In genomic region chr3:58058134-58058533, GRCm38 (mm10) we compare ENCODE assay signal across 16 mouse cellular contexts.
DNase-seq lines count a peak whose midpoint lies in the region; ATAC-seq and TF ChIP-seq lines count a peak whose summit lies in the region.
"Had no signal": no experiment of that assay in that cellular context is flagged by ENCODE, and none has a peak within 500 bp of the region (broad histone marks: within the 10 kb centered on the region; RNA-seq: fewer than 3 reads in every experiment).

No protein-coding gene starts in this region.

- H3K27ac ChIP-seq in hindbrain, embryonic 15.5 days (replicated peaks): no peak overlapping the region
- no peak overlapping the region for H3K27ac ChIP-seq in kidney, adult 2 months (ENCODE audit: insufficient read depth, low read depth, low read length)
- H3K27ac ChIP-seq in kidney, embryonic 16.5 days (ENCODE audit: low read length): no peak overlapping the region
- H3K27ac ChIP-seq: limb, embryonic 13.5 days; macrophage had no signal

- TF ChIP-seq POLR2A in brain, embryonic 14.5 days (IDR thresholded peaks at IDR 0.05; ENCODE audit: borderline replicate concordance, extremely low read depth, insufficient read depth, insufficient read length, poor library complexity, severe bottlenecking): no peak
- no peak for TF ChIP-seq POLR2A in kidney, adult 2 months (IDR thresholded peaks at IDR 0.05; ENCODE audit: low read depth, low read length)

- TF ChIP-seq CTCF in brain, embryonic 14.5 days (IDR thresholded peaks at IDR 0.05; ENCODE audit: borderline replicate concordance, extremely low read depth, insufficient read depth, insufficient read length): no peak
- TF ChIP-seq CTCF in kidney, adult 2 months (conservative IDR thresholded peaks at IDR 0.05; ENCODE audit: insufficient read depth, insufficient read length, low read depth, low read length): no peak

- H3K9ac ChIP-seq in hindbrain, embryonic 15.5 days: no peak overlapping the region
- no peak overlapping the region for H3K9ac ChIP-seq in kidney, embryonic 16.5 days (replicated peaks; ENCODE audit: low read length)
- H3K9ac ChIP-seq: limb, embryonic 13.5 days; liver, postnatal 0 days had no signal

- DNase-seq in R1 (ENCODE audit: low read depth, low spot score) (peak; percentile 78), MN1 (ENCODE audit: low spot score) (no peak)
- peak; percentile 59 for DNase-seq in brain, embryonic 14.5 days (ENCODE audit: low read depth)
- DNase-seq in neural tube, embryonic 10.5 days (ENCODE audit: extremely low spot score, low spot score): peak; percentile 21
- DNase-seq in kidney, adult 2 months: no peak
- no peak for DNase-seq in lung, adult 18-20 months
- DNase-seq: adrenal gland, postnatal 25 days; heart, postnatal 10 days; kidney, postnatal 36 days; liver, postnatal 0 days had no signal

- no peaks in the 10 kb centered on the region for H3K36me3 ChIP-seq in hindbrain, embryonic 15.5 days
- no peaks in the 10 kb centered on the region for H3K36me3 ChIP-seq in kidney, adult 2 months (ENCODE audit: control insufficient read depth, insufficient read depth, low read length)
- H3K36me3 ChIP-seq in kidney, embryonic 16.5 days (ENCODE audit: insufficient read depth, low read length): no peaks in the 10 kb centered on the region
- H3K36me3 ChIP-seq: limb, embryonic 13.5 days had no signal

- H3K4me1 ChIP-seq in hindbrain, embryonic 15.5 days (replicated peaks): no peaks in the 10 kb centered on the region
- H3K4me1 ChIP-seq in kidney, adult 2 months (ENCODE audit: control insufficient read depth, insufficient read depth, low read length): 0 out of 2 replicates have a peak, but pooled peaks cover 2% of the 10 kb centered on the region
- no peaks in the 10 kb centered on the region for H3K4me1 ChIP-seq in kidney, embryonic 16.5 days (ENCODE audit: insufficient read depth, low read length)
- H3K4me1 ChIP-seq: limb, embryonic 13.5 days had no signal

- 21% methylated on average over 10 of the region's 10 CpGs for WGBS in hindbrain, embryonic 15.5 days
- 75% methylated on average over 10 of the region's 10 CpGs for WGBS in kidney, adult 2 months
- WGBS in kidney, embryonic 16.5 days: 57% methylated on average over 10 of the region's 10 CpGs

- peak overlapping the region; percentile 39 for H3K4me2 ChIP-seq in hindbrain, embryonic 15.5 days
- no peak overlapping the region for H3K4me2 ChIP-seq in kidney, embryonic 16.5 days (replicated peaks; ENCODE audit: low read depth, low read length)
- H3K4me2 ChIP-seq: limb, embryonic 13.5 days had no signal

- H3K9me3 ChIP-seq in hindbrain, embryonic 15.5 days: no peaks in the 10 kb centered on the region
- H3K9me3 ChIP-seq in kidney, embryonic 16.5 days (ENCODE audit: low read length): no peaks in the 10 kb centered on the region
- H3K9me3 ChIP-seq: limb, embryonic 13.5 days had no signal

- H3K27me3 ChIP-seq in hindbrain, embryonic 15.5 days: no peaks in the 10 kb centered on the region
- H3K27me3 ChIP-seq in kidney, adult 2 months (replicated peaks; ENCODE audit: control insufficient read depth, insufficient read depth, low read length): no peaks in the 10 kb centered on the region
- no peaks in the 10 kb centered on the region for H3K27me3 ChIP-seq in kidney, embryonic 16.5 days (ENCODE audit: insufficient read depth, low read length)
- H3K27me3 ChIP-seq: CH12.LX; limb, embryonic 13.5 days had no signal

- no peak for ATAC-seq in hindbrain, embryonic 15.5 days (ENCODE audit: low FRiP score, low read depth)
- ATAC-seq in kidney, embryonic 16.5 days (ENCODE audit: low FRiP score, low TSS enrichment): no peak
- ATAC-seq: intestine, postnatal 0 days; liver, postnatal 0 days had no signal

- H3K4me3 ChIP-seq in hindbrain, embryonic 15.5 days: no peak overlapping the region
- no peak overlapping the region for H3K4me3 ChIP-seq in kidney, adult 2 months (ENCODE audit: insufficient read depth, low read depth, low read length)
- no peak overlapping the region for H3K4me3 ChIP-seq in kidney, embryonic 16.5 days (ENCODE audit: low read length)
- H3K4me3 ChIP-seq: limb, embryonic 13.5 days had no signal

Comparison
In these comparisons a context has a peak if more than half of its experiments do, and no peak if none do; other contexts are left out.
1. DNase-seq: peak in R1 (single experiment), brain, embryonic 14.5 days (single experiment) and neural tube, embryonic 10.5 days (single experiment); none in kidney, adult 2 months (single experiment), MN1 (single experiment) and lung, adult 18-20 months (0 of 2).